Mouse (Mus musculus) left cerebral cortex, postnatal 10 days (tissue): ENCODE measurements at regions not wholly inside any gene's neighbourhood (a gene's known extent, or its start where the extent isn't known, plus 50 kb on each side); places are given as distances from the start of the nearest gene placed in this dataset.

ENCODE experiments used
- DNase-seq, 2 experiments: peaks; one replicate each; pipeline ENCODE4 v3.0.0; 2021 to 2022; ENCODE audit warnings: low spot score in 2 of 2, mixed read lengths in 1 of 2; ENCODE audit errors: extremely low spot score in 1 of 2
- intact Hi-C: fragments of 180-260 bp; cut with DNase I; formaldehyde crosslinking; loops from one replicate; pipeline ENCODE4 v1.15.1; 2025

GRCm38 (mm10) chr9:83277791-83278190 lies 131.3 kb upstream of the Hmgn3 start:
- intact Hi-C loops = no loop called here
- no peak for DNase-seq

GRCm38 (mm10) chr9:83277356-83277755 lies 130.9 kb upstream of the Hmgn3 start:
- no peak for DNase-seq
- intact Hi-C loops = no loop called here

GRCm38 (mm10) chr9:83276291-83276690 lies 129.8 kb upstream of the Hmgn3 start:
- intact Hi-C loops = no loop called here
- no peak for DNase-seq

- DNase-seq = peak in 1 of 2 experiments; percentile 8
- intact Hi-C loops = no loop called here
Observed at GRCm38 (mm10) chr9:83273361-83273975, 127.0 kb upstream of the Hmgn3 start.

GRCm38 (mm10) chr9:83265736-83266135 lies 119.3 kb upstream of the Hmgn3 start:
- no peak for DNase-seq
- intact Hi-C loops = no loop called here

- no peak for DNase-seq
- intact Hi-C loops = no loop called here
Observed at GRCm38 (mm10) chr9:83259511-83259910, 113.0 kb upstream of the Hmgn3 start.

GRCm38 (mm10) chr9:83258986-83259385 lies 112.5 kb upstream of the Hmgn3 start:
- intact Hi-C loops = no loop called here
- no peak for DNase-seq

- no peak for DNase-seq
- intact Hi-C loops = no loop called here
Observed at GRCm38 (mm10) chr9:83258476-83258875, 112.0 kb upstream of the Hmgn3 start.

- intact Hi-C loops = no loop called here
- no peak for DNase-seq
Observed at GRCm38 (mm10) chr9:83254356-83254755, 107.9 kb upstream of the Hmgn3 start.

- intact Hi-C loops = no loop called here
- DNase-seq = no peak
Observed at GRCm38 (mm10) chr9:83253789-83254188, 107.3 kb upstream of the Hmgn3 start.

GRCm38 (mm10) chr9:83251793-83252192 lies 105.3 kb upstream of the Hmgn3 start:
- DNase-seq = no peak

GRCm38 (mm10) chr9:83249871-83250270 lies 103.4 kb upstream of the Hmgn3 start:
- DNase-seq = no peak
- intact Hi-C loops = no loop called here

More at GRCm38 (mm10) chr9:83251793-83252192, 105.3 kb upstream of the Hmgn3 start:
- intact Hi-C loops = no loop called here

GRCm38 (mm10) chr9:83248164-83248730 lies 101.8 kb upstream of the Hmgn3 start:
- intact Hi-C loops = no loop called here
- DNase-seq = no peak

- DNase-seq = peak in 1 of 2 experiments; percentile 27
- intact Hi-C loops = no loop called here
Observed at GRCm38 (mm10) chr9:83247066-83247668, 100.7 kb upstream of the Hmgn3 start.

GRCm38 (mm10) chr9:83241119-83241518 lies 94.6 kb upstream of the Hmgn3 start:
- no peak for DNase-seq
- intact Hi-C loops = no loop called here

- intact Hi-C loops = no loop called here
- DNase-seq = no peak
Observed at GRCm38 (mm10) chr9:83239097-83239496, 92.6 kb upstream of the Hmgn3 start.

GRCm38 (mm10) chr9:83221866-83222265 lies 75.4 kb upstream of the Hmgn3 start:
- no peak for DNase-seq
- intact Hi-C loops = no loop called here

GRCm38 (mm10) chr9:83202583-83202982 lies 56.1 kb upstream of the Hmgn3 start:
- no peak for DNase-seq
- intact Hi-C loops = no loop called here

- intact Hi-C loops = no loop called here
- DNase-seq = no peak
Observed at GRCm38 (mm10) chr9:83199771-83200170, 53.3 kb upstream of the Hmgn3 start.

GRCm38 (mm10) chr9:83199176-83199575 lies 52.7 kb upstream of the Hmgn3 start:
- no peak for DNase-seq
- intact Hi-C loops = no loop called here
